Mouse (Mus musculus) kidney, postnatal 14 days (tissue): ENCODE measurements around the gene P2ry1.

ENCODE experiments used
- DNase-seq: peaks from one replicate; pipeline ENCODE4 v3.0.0; 2022; ENCODE audit warnings: mixed read lengths

The P2ry1 gene

GRCm38 (mm10) chr3:61002587-61003501 is at the start of gene P2ry1:
P2ry1 (plus strand) TSS chr3:61002795.
- DNase-seq, result peak; percentile 92

- DNase-seq, result peak; percentile 34
These were observed 49.3 kb upstream of the P2ry1 start for GRCm38 (mm10) chr3:60953199-60953736.

- no peak for DNase-seq
These were observed 48.5 kb upstream of the P2ry1 start for GRCm38 (mm10) chr3:60954073-60954472.

DNA sequence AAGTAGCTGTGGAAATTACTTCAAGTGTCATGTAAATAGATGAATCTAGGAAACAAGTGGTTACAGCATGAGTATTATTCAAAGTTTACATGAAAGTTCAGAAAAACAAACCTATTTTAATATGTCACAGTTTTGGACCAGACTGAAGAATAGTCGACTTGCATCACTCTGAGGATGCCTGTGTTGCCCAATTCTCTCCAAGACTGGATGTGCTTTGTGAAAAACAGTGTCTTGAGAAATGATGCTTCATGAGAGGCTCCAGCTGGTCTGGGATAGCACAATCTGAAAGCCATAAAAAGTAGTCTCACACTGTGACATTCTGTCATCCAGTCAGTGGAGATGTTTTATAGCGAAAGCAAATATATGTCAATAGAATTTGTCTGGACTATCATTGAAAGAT is 43.8 kb upstream of the P2ry1 start:
- DNase-seq, result no peak

DNA sequence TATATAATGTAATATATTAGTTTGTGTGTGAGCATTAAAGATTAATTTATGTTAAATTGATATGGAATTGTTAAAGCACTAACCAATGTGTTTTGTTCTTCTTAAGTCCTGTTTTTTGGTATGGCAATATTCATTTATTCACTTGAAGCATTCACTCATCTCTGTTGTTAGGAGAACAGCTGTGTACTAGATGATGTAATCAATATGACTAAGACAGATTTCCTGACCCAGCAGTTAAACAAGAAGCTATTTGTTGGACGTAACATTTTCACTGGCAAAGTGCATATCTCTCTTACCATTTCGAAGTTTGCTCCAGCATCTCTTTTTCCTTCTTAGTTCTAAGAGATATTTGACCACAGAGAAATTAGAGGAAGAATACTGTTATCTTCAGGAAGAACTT is 37.5 kb upstream of the P2ry1 start:
- no peak for DNase-seq

DNA sequence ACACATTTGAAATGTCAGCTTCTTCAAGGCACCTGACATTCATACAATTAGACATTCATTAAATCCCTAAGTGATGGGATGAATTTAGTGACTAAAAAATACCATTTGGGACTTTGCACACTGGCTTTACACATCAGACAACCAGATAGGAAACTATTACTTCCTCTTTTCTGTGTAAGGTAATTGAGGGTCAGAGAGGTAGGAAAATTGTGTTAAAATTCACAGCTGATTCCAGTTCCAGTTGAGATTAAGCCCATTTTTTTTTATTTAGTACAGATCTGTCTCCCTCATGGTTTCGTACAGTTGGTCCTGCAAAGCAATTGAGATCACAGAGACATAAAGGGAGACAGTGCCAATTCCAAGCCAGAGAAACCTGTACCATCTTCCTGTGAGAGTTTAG is 27.7 kb upstream of the P2ry1 start:
- DNase-seq, result no peak

GRCm38 (mm10) chr3:60982109-60982508 is 20.5 kb upstream of the P2ry1 start:
- no peak for DNase-seq

DNA sequence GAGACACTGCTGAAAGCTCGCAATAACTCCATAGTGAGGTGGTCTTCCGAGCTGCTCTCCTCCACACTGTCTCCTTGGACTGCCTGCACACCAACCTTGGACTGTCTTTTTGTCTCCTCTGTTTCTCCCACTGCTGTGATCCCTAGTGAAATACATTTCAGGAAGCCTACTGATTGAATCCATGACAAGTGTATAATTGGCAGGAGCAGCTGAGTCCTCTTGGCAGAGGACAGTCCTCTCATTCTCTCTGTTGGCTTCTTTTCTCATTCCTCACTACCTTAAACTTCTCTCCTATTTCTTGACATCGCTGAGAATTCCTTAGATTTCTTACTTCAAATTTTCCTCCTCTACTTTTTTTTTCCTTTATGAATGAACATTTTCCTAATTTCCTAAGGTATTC is 4.5 kb upstream of the P2ry1 start:
- no peak for DNase-seq

GRCm38 (mm10) chr3:60999715-61000114 is 2.9 kb upstream of the P2ry1 start:
- DNase-seq, result no peak

DNA sequence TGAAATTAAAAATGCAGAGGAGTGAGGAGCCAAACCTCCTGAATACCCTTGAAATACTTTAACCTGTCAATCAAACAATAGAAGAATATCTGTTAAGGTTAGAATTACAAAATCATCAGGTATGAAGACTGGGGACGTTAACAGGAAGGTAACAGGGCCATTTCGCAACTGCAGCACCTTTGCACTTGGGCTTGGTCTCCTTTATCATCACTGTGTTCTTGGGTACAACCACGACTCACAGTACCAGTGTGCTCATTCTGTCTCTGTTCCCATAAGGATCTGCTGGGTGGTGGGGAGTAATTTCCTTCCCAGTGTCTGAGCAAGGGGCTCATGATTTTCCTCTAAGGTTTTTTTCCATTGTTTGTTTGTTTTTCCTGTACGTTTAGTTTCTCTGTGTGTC is 1.8 kb upstream of the P2ry1 start:
- no peak for DNase-seq

GRCm38 (mm10) chr3:61001852-61002586 is 576 bp upstream of the P2ry1 start:
- no peak for DNase-seq

DNA sequence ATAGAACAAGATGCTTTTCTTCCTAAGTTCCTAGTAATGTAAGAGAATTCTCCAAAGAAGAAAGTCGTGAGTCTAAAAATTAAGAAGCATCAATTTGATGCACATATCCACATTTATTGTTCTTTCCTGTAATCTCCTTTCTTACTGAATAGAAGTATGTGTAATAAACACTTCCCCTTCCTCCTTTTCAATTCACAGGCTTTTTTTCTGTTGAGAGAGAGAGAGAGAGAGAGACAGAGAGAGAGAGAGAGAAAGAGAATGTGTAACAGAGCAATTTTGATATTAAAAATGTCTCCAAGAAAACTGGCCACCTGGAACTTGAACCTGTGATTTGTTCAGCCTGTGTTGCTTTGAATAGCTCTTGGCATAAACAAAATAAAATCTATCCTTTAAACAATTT is 2.0 kb downstream of the P2ry1 start:
- DNase-seq, result no peak

DNA sequence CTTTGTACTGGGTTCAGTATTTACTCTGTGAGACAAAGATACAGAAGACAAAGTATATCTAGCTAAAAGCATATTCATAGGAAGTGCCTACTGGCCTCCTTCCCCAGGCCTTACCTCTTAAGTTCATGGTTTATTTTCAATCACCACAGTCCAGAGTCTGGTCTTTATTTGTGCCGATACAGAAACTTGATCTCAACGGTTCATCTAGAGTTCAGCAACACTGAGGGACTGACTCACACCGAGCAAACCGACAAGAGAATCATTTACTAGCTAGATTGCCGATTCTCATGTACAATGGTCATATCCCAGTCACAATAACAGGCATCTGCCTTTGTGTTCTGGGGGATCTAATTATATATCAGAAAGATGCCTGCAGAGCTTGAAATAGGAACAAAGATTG is 9.1 kb downstream of the P2ry1 start:
- peak; percentile 2 for DNase-seq

- no peak for DNase-seq
These were observed 10.0 kb downstream of the P2ry1 start for GRCm38 (mm10) chr3:61012550-61012949.

DNA sequence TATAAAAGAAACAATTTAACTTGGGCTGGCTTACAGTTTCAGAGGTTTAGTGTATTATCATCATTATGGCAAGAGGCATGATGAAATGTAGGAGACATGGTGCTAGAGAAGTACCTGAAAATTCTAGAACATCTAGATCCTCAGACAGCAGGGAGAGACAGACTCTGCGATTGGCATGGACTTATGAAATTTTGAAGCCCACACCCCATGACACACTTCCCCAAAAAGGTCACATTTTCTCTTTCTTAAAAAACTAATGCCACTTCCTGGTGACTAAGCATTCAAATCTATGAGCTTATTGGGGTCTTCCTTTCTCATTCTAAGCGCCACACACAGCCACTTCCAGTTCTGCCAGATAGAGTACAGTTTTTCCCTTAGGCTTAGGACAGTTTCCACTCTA is 14.1 kb downstream of the P2ry1 start:
- DNase-seq, result no peak

GRCm38 (mm10) chr3:61032100-61032499 is 29.5 kb downstream of the P2ry1 start:
- no peak for DNase-seq

DNA sequence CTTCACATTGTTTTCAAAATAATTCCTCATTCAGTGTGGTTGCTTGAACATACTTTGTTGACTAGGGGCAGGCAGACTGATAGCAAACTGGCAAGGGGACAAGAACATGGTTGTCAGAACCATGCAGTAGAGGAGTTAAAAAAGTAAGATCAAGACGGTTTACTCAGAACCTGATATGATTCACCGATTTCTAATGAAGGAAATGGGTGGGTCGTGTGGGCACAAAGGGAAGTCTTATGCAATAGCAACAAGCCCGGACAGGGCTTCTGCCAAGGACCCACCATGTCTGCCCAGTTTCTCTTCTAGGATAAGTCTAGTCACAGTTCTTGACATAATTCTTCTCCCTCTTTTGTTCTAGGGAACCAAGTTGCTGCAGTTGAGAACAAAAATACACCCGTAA is 33.0 kb downstream of the P2ry1 start:
- no peak for DNase-seq

- no peak for DNase-seq
These were observed 37.3 kb downstream of the P2ry1 start for GRCm38 (mm10) chr3:61039916-61040315.

DNA sequence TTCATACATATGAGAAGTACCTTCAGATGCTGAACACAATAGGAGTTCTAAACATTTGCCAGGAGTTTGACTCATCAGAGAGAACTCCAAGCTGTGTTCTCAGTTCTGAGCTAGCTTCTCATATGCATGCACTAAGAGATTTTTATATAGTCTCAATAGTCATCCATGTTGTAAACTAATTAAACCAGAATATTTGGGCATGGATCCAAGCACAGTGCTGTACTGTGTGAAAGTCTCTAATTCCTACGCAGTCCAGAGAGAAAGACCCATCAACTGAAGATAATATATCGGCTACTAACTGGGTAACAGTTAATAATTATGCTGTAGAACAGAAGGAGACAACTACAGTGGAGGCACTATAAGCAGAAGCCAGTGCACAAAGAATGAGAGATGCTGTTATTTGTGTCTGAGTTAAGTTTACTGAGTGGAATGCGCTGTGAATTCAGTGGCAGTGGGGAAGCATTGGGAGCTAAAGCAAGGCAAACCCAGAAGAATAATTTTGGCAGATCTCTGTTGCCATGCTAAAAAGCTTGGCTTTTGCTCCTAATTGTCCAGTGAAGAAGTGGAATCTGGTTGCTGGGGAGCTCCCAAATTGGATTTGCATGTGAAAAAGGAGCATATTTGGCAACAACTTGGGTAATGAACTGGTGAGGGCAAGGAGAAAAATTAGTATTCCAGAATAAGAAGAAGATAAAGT is 47.5 kb downstream of the P2ry1 start:
- DNase-seq, result no peak
